Mouse (Mus musculus) adrenal gland, postnatal 4 days (tissue): ENCODE data around the gene Olfr135. TPM values are rescaled to one million over a fixed set of nuclear protein-coding genes. Genes with fewer than 3 reads are reported as not detected.

ENCODE experiments used
- DNase-seq, 2 experiments: peaks; one replicate each; pipeline ENCODE4 v3.0.0; 2021 to 2022; ENCODE audit warnings: low spot score in 2 of 2, mixed read lengths in 2 of 2
- long read RNA-seq, 2 experiments: library from polyadenylated mRNA; stranded (forward); transcript quantifications; one replicate each; pipeline ENCODE4 v2.0.0; 2021
- total RNA-seq, 2 experiments: library from RNA; stranded (reverse); gene quantifications; 2 replicates each; pipeline ENCODE4 v1.2.3; 2021

The Olfr135 gene
- not detected for total RNA-seq
- long read RNA-seq, experiment 1: 0 reads
- long read RNA-seq, experiment 2: 0 reads

- DNase-seq: no peak
These were observed at the start of gene Olfr135 for GRCm38 (mm10) chr17:38204035-38204434. Gene Olfr135, plus strand, starts transcription at chr17:38204335.

GRCm38 (mm10) chr17:38171088-38171487, 33.0 kb upstream of the Olfr135 start, which contains the start of gene Olfr134:
Gene Olfr134, plus strand, starts transcription at chr17:38171388.
- DNase-seq: no peak

Other genes starting within 250 kb of the Olfr135 start
- gene Olfr129, start 144.3 kb upstream of the Olfr135 start, total RNA-seq: not detected
- gene Olfr130, start 140.4 kb upstream of the Olfr135 start, total RNA-seq: not detected
- gene Olfr131, start 115.6 kb upstream of the Olfr135 start, total RNA-seq: not detected
- gene Olfr132, start 69.8 kb upstream of the Olfr135 start, total RNA-seq: not detected
- not detected for gene Olfr133, start 59.1 kb upstream of the Olfr135 start, total RNA-seq
- gene Olfr134, start 32.9 kb upstream of the Olfr135 start, total RNA-seq: not detected
- not detected for gene Olfr138, start 56.7 kb downstream of the Olfr135 start, total RNA-seq
- gene Olfr137, start 103.2 kb downstream of the Olfr135 start, total RNA-seq: not detected
- gene Olfr136, start 125.5 kb downstream of the Olfr135 start, total RNA-seq: not detected
- gene Esp36, start 215.8 kb downstream of the Olfr135 start, total RNA-seq: not detected